Mouse (Mus musculus) lung, embryonic 14.5 days (tissue): ENCODE measurements at regions not wholly inside any gene's neighbourhood (a gene's known extent, or its start where the extent isn't known, plus 50 kb on each side); places are given as distances from the start of the nearest gene placed in this dataset.

Experiments
- ATAC-seq: fragments of 200-750 bp; cut with Nextera tagmentation; 2 replicates; pipeline ENCODE4 v1.8.0; 2017; ENCODE audit warnings: mild to moderate bottlenecking, moderate TSS enrichment, moderate library complexity; ENCODE audit not compliant: insufficient read depth
- DNase-seq: peaks from one replicate; pipeline ENCODE4 v3.0.0-alpha.2; 2015
- H3K27ac ChIP-seq: fragments of 300-500 bp; sonication (generic); 2 replicates; pipeline ENCODE4 v1.5.1; 2014; ENCODE audit warnings: low read depth, mild to moderate bottlenecking, moderate library complexity
- H3K27me3 ChIP-seq: fragments of 300-500 bp; sonication (generic); 2 replicates; pipeline ENCODE4 v1.6.1; 2014; ENCODE audit warnings: low read length, control low read depth; ENCODE audit not compliant: insufficient read depth
- H3K36me3 ChIP-seq: fragments of 300-500 bp; sonication (generic); 2 replicates; pipeline ENCODE4 v1.6.1; 2014; ENCODE audit warnings: control low read depth; ENCODE audit not compliant: insufficient read depth
- H3K4me1 ChIP-seq: fragments of 300-500 bp; sonication (generic); 2 replicates; pipeline ENCODE4 v1.6.1; 2014; ENCODE audit warnings: antibody characterized with exemption, control low read depth; ENCODE audit not compliant: insufficient read depth
- H3K4me2 ChIP-seq: fragments of 300-500 bp; sonication (generic); 2 replicates; pipeline ENCODE4 v1.6.1; 2014; ENCODE audit warnings: mild to moderate bottlenecking
- H3K4me3 ChIP-seq: fragments of 300-500 bp; sonication (generic); 2 replicates; pipeline ENCODE4 v1.5.1; 2014; ENCODE audit warnings: low read depth, low read length
- H3K9ac ChIP-seq: fragments of 300-500 bp; sonication (generic); 2 replicates; pipeline ENCODE4 v1.6.1; 2014
- H3K9me3 ChIP-seq: fragments of 300-500 bp; sonication (generic); 2 replicates; pipeline ENCODE4 v1.6.1; 2016; ENCODE audit warnings: low read depth, low read length, control low read depth
- CTCF ChIP-seq: IDR thresholded peaks from 2 replicates; pipeline ENCODE4 v1.5.1; 2016; ENCODE audit warnings: antibody characterized with exemption, low read depth
- WGBS: fragments of 180-500 bp; shearing (Covaris S2); extraction: QIAGEN DNeasy Blood & Tissue Kit; methylation state at CpG from one replicate; pipeline ENCODE4 v1.1.7; 2014; 5-methylcytosine and 5-hydroxymethylcytosine counted together

DNA sequence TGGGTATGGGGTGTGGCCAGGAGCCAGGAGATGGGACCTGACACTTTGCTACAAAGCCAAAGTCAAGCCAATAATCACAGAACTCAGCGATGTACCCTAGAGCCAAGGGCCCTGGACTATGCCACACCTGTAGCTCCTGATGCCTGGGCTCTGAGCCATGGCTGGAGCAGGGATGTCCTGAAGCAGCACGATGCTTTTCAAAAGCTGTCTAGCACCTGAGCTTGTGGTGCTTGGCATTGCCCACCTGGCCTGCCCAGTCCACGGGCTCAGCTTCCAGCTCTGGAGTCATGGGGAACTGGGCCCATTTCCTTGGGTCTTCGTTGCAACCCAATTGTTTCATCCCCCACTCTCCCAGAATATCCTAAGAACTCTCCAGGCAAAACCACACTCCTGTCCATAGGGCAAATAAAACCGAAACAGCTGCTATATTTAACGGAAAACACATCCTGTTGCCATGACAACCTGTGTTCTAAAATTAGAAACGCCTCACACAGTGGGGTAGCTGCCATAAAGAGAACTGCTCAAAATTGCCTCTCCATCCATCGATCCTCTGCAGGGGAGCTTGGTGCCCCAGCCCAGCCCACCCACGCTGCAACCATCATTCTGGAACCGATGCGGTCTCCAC lies 102.2 kb downstream of the Ndufa10 start:
- H3K9me3 ChIP-seq = no peaks in the 10 kb centered on the region
- peaks cover 14% of the 10 kb centered on the region; the same call in 1 of the 2 replicates for H3K4me1 ChIP-seq
- no peak overlapping the region for H3K27ac ChIP-seq
- ATAC-seq (peak; percentile 78; the same call in 1 of the 2 replicates), DNase-seq (peak; percentile 87)
- no peak overlapping the region; the same call in 1 of the 2 replicates for H3K4me2 ChIP-seq
- 34% methylated on average over 11 of the region's 11 CpGs for WGBS
- TF ChIP-seq CTCF = no peak
- H3K9ac ChIP-seq = no peak overlapping the region
- H3K27me3 ChIP-seq = no peaks in the 10 kb centered on the region
- H3K4me3 ChIP-seq = no peak overlapping the region
- no peaks in the 10 kb centered on the region for H3K36me3 ChIP-seq

DNA sequence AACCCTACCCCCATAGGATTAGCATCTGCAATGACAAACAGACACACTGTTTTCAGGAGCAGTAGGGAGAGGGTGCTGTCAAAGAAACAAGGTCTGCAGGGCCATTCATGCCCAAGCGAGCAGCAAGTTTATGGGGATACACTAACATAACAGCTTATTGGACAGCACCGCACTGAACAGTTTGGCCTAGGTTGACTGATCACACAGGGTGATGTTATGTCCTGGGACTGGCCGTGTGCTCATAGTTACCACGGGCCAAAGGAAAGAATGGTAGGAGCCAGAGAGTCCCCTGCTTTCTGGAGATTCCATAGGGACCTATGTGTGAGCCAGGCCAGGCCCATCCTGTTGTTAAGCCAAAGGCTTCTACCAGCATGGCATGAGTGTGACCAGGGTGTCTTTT lies 102.8 kb downstream of the Ndufa10 start:
- no peak overlapping the region for H3K27ac ChIP-seq
- H3K27me3 ChIP-seq = no peaks in the 10 kb centered on the region
- peaks cover 14% of the 10 kb centered on the region; the same call in 1 of the 2 replicates for H3K4me1 ChIP-seq
- no peak for ATAC-seq
- no peak for DNase-seq
- H3K9me3 ChIP-seq = no peaks in the 10 kb centered on the region
- WGBS = 92% methylated on average over 4 of the region's 4 CpGs
- H3K36me3 ChIP-seq = no peaks in the 10 kb centered on the region
- H3K9ac ChIP-seq = no peak overlapping the region
- H3K4me3 ChIP-seq = no peak overlapping the region
- no peak overlapping the region for H3K4me2 ChIP-seq
- TF ChIP-seq CTCF = no peak

DNA sequence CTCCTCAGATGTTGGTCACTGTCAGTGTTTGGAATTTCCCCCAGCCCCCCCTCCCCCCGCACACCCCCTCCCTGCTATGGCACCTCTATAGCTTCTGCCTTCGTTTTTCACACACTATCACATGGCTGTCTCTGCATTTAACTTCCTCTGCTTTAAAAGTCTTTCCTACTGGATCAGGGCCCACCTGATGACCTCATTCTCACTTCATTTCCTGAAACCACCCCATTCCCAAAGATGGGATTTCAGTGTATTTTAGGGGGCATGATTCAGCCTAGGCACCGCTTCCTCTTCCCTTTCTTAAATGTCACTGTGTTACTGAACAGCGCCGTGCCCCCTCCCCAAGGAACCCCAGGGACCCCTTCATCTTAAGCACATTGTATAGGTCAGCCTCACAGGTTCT lies 103.7 kb downstream of the Ndufa10 start:
- WGBS = 80% methylated on average over 5 of the region's 5 CpGs
- TF ChIP-seq CTCF = no peak

DNA sequence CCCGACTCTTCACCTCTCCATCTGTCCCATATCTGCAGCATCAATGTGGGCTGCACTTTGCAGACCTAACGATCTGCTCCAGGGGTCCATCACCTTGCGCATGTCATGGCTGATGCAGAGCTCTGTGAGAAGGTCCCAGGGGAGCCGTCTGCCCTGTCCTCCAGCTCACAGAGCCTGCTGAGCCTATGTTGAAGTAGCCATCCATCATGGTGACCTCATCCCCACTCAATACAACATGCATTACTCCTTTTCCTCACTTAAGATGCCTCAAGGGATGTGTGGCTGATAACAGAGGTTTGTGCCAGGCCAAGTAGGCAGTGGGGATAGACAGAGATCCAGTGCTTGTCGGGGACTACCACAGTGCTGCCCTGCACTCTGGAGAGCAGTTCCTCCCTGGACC lies 107.4 kb downstream of the Ndufa10 start:
- Histone ChIP-seq H3K4me3 (no peak overlapping the region), H3K4me1 (peaks cover 2% of the 10 kb centered on the region; the same call in 1 of the 2 replicates), H3K27me3 (no peaks in the 10 kb centered on the region), H3K4me2 (no peak overlapping the region), H3K9me3 (no peaks in the 10 kb centered on the region), H3K27ac (no peak overlapping the region), H3K36me3 (no peaks in the 10 kb centered on the region), H3K9ac (no peak overlapping the region)
- ATAC-seq (no peak), DNase-seq (no peak)
- WGBS = 65% methylated on average over 5 of the region's 5 CpGs
- TF ChIP-seq CTCF = no peak

More for the DNA sequence above, 103.7 kb downstream of the Ndufa10 start:
- no peaks in the 10 kb centered on the region for H3K27me3 ChIP-seq
- no peak overlapping the region for H3K4me3 ChIP-seq
- peaks cover 14% of the 10 kb centered on the region; the same call in 1 of the 2 replicates for H3K4me1 ChIP-seq
- H3K27ac ChIP-seq = no peak overlapping the region
- H3K9ac ChIP-seq = no peak overlapping the region
- DNase-seq (no peak), ATAC-seq (no peak)
- no peaks in the 10 kb centered on the region for H3K9me3 ChIP-seq
- H3K36me3 ChIP-seq = no peaks in the 10 kb centered on the region
- no peak overlapping the region for H3K4me2 ChIP-seq

DNA sequence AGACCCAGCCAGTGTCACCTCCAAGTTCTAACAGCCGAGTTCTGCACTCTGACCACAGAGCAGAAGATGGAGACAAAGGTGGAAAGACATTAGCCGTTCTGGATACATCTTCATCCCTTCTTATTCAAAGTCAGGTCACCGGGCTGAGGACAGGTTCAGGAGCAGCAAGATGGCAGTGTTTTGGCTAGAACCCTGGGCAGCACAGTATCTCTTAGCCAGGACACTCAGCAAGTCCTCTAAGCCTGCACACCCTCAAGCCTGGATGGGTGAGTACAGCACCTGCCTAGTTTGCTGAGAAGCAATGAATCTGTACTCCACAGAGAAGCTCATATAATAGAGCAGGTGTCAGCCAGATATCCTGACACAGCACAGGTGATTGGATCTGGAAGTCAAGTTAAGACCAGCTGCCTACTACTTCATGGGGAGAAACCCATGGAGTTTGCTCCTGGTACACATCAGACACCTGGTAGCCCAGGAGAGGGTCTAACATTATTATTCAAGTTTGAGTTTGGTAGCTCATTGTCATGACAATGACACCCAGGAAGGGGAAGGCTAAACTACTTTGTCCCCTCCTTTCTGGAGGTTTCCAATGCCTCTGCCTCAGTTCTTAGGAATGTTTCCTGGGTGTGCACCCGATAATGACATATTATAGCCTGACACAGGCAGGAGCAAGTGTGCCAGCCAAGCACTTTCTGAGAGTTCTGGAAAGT lies 108.1 kb downstream of the Ndufa10 start:
- Histone ChIP-seq H3K36me3 (no peaks in the 10 kb centered on the region), H3K4me1 (no peaks in the 10 kb centered on the region), H3K9ac (no peak overlapping the region), H3K27ac (no peak overlapping the region), H3K9me3 (no peaks in the 10 kb centered on the region), H3K27me3 (no peaks in the 10 kb centered on the region), H3K4me2 (no peak overlapping the region), H3K4me3 (no peak overlapping the region)
- WGBS = 74% methylated on average over 4 of the region's 4 CpGs
- no peak for TF ChIP-seq CTCF
- DNase-seq (no peak), ATAC-seq (no peak)

DNA sequence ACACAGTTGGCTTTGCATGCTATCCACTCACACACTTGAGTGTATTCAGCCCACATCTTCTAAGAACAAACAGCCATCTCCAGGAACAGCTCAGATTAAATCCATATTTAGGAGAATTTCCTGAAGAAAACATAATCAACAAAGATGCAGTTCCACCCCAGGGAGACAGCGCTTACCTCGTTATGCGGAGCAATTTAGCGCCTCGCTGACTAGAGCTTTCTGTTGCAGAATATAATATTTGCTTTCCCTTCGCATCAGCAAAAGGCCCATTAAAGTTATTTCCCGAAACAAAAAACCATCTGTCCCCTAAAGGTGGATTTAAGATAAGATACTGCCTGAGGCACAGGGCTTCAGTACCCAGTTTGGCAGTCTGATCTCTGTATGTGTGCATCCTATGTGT lies 112.0 kb downstream of the Ndufa10 start:
- Histone ChIP-seq H3K4me1 (no peaks in the 10 kb centered on the region), H3K4me2 (no peak overlapping the region), H3K27ac (no peak overlapping the region), H3K27me3 (no peaks in the 10 kb centered on the region), H3K36me3 (no peaks in the 10 kb centered on the region), H3K4me3 (no peak overlapping the region), H3K9me3 (no peaks in the 10 kb centered on the region), H3K9ac (no peak overlapping the region)
- ATAC-seq (no peak), DNase-seq (no peak)
- WGBS = 86% methylated on average over 7 of the region's 7 CpGs
- no peak for TF ChIP-seq CTCF

DNA sequence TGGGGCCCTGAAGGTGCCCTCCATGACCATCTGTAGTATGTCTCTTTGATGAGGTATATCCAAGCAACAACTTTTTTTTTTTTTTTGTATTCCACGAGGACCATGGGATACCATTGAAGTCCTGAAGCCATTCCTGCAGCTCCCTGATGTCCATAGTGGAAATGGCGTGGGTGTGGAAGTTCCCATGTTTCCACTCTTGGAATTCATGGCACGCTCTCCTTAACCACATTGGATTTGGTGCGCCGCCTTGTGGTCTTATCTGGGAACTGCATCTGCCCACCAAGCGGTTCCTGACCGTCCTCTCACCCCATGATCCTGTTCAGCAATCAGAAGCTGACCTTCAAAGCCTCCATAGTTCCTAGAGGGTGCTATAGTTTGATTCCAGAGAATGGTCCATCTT lies 113.4 kb downstream of the Ndufa10 start:
- Histone ChIP-seq H3K9ac (no peak overlapping the region), H3K4me2 (no peak overlapping the region), H3K27me3 (no peaks in the 10 kb centered on the region), H3K4me1 (no peaks in the 10 kb centered on the region), H3K36me3 (no peaks in the 10 kb centered on the region), H3K27ac (no peak overlapping the region), H3K9me3 (no peaks in the 10 kb centered on the region), H3K4me3 (no peak overlapping the region)
- 14% methylated on average over 7 of the region's 7 CpGs for WGBS
- ATAC-seq (no peak), DNase-seq (peak; percentile 75)
- peak; percentile 89 for TF ChIP-seq CTCF
